ENCODE assay signal across 8 mouse cellular contexts in genomic region chr4:132532496-132532895, GRCm38 (mm10). TPM values are rescaled to one million over a fixed set of nuclear protein-coding genes. Genes with fewer than 3 reads are reported as not detected.
DNase-seq lines count a peak whose midpoint lies in the region; ATAC-seq and TF ChIP-seq lines count a peak whose summit lies in the region.

No protein-coding gene starts in this region.

- no peak for TF ChIP-seq POLR2A in embryonic fibroblast, embryonic 13.5 days (IDR thresholded peaks at IDR 0.05; ENCODE audit: low read depth, low read length)

- peak overlapping the region; percentile 91 for H3K9ac ChIP-seq in hindbrain, embryonic 16.5 days (ENCODE audit: low read depth, low read length)
- H3K9ac ChIP-seq in liver, embryonic 14.5 days (replicated peaks), result peak overlapping the region; percentile 97

- no peaks in the 10 kb centered on the region; the same call in 1 of the 2 replicates for H3K4me1 ChIP-seq in embryonic fibroblast, embryonic 13.5 days (ENCODE audit: control insufficient read depth, insufficient read depth, low read length)
- H3K4me1 ChIP-seq in hindbrain, embryonic 16.5 days (ENCODE audit: control insufficient read depth, insufficient read depth, low read depth, low read length), result peaks cover 26% of the 10 kb centered on the region
- H3K4me1 ChIP-seq in liver, embryonic 14.5 days (replicated peaks; ENCODE audit: control insufficient read depth in 2 of 2, insufficient read depth in 2 of 2, low read length in 1 of 2), result peaks cover 45 to 53% of the 10 kb centered on the region in 2 experiments

- DNase-seq in spleen, postnatal 36 days (ENCODE audit: low spot score in 2 of 2), result peak; percentile 29 to 65
- no peak for DNase-seq in spleen, adult 18-20 months
- no peak for DNase-seq in liver, embryonic 14.5 days (ENCODE audit: low read depth in 3 of 3, low spot score in 3 of 3)
- DNase-seq in natural killer cell, adult 2 months (ENCODE audit: low spot score in 2 of 2), result no peak
- DNase-seq in gastrocnemius, postnatal 36 days, result no peak
- no peak for DNase-seq in thymus, postnatal 4 days

- H3K27me3 ChIP-seq in hindbrain, embryonic 16.5 days (replicated peaks; ENCODE audit: control insufficient read depth, insufficient read depth, low read length), result no peaks in the 10 kb centered on the region
- H3K27me3 ChIP-seq in liver, embryonic 14.5 days (ENCODE audit: control insufficient read depth, insufficient read depth, low read length), result no peaks in the 10 kb centered on the region

- TF ChIP-seq EP300 in liver, embryonic 14.5 days (IDR thresholded peaks at IDR 0.05; ENCODE audit: low read depth), result no peak

- 20% methylated on average over 5 of the region's 5 CpGs for WGBS in hindbrain, embryonic 16.5 days
- under 1% methylated on average over 5 of the region's 5 CpGs for WGBS in liver, embryonic 14.5 days (ENCODE audit: insufficient replicate concordance)

- peaks cover 13% of the 10 kb centered on the region for H3K36me3 ChIP-seq in hindbrain, embryonic 16.5 days (ENCODE audit: control insufficient read depth, insufficient read depth, low read length)
- peaks cover 32% of the 10 kb centered on the region for H3K36me3 ChIP-seq in liver, embryonic 14.5 days (replicated peaks; ENCODE audit: control insufficient read depth, insufficient read depth, low read depth)

- peak overlapping the region; percentile 88 for H3K4me3 ChIP-seq in embryonic fibroblast, embryonic 13.5 days (ENCODE audit: insufficient read depth, low read length)
- H3K4me3 ChIP-seq in hindbrain, embryonic 16.5 days (ENCODE audit: low read length), result peak overlapping the region; percentile 78
- peak overlapping the region; percentile 83 to 98 for H3K4me3 ChIP-seq in liver, embryonic 14.5 days (ENCODE audit: insufficient read depth in 1 of 2, low read depth in 2 of 2, low read length in 2 of 2)

- H3K4me2 ChIP-seq in hindbrain, embryonic 16.5 days (ENCODE audit: low read length), result peak overlapping the region; percentile 72
- H3K4me2 ChIP-seq in liver, embryonic 14.5 days (ENCODE audit: low read depth), result peak overlapping the region; percentile 91

- TF ChIP-seq CTCF in embryonic fibroblast, embryonic 13.5 days (IDR thresholded peaks at IDR 0.05; ENCODE audit: borderline replicate concordance, insufficient read depth, low read length), result no peak
- TF ChIP-seq CTCF in liver, embryonic 14.5 days (IDR thresholded peaks at IDR 0.05; ENCODE audit: low read depth), result no peak

- no peak overlapping the region for H3K27ac ChIP-seq in embryonic fibroblast, embryonic 13.5 days (ENCODE audit: insufficient read depth, low read length)
- peak overlapping the region; percentile 97 for H3K27ac ChIP-seq in hindbrain, embryonic 16.5 days (ENCODE audit: low read depth, low read length)
- peak overlapping the region; percentile 97 for H3K27ac ChIP-seq in liver, embryonic 14.5 days

- H3K9me3 ChIP-seq in hindbrain, embryonic 16.5 days (ENCODE audit: control insufficient read depth, low read length), result no peaks in the 10 kb centered on the region
- no peaks in the 10 kb centered on the region for H3K9me3 ChIP-seq in liver, embryonic 14.5 days (ENCODE audit: control insufficient read depth, low read length)

- intact Hi-C loops in gastrocnemius, postnatal 36 days (cut with DNase I), result no loop called here

- peak; percentile 5; the same call in 1 of the 2 replicates for ATAC-seq in hindbrain, embryonic 16.5 days
- ATAC-seq in liver, embryonic 14.5 days (ENCODE audit: insufficient read depth), result peak; percentile 29

RNA-seq across cellular contexts. Expression of gene Atpif1, which starts 1.0 kb away (rescaled TPM):
- 352 and 397 TPM in 2 replicates for polyA plus RNA-seq in embryonic fibroblast, embryonic 13.5 days (2011; ENCODE audit: insufficient read length, low read depth, missing spikeins)
- 1,157 and 1,329 TPM in 2 replicates for polyA plus RNA-seq in hindbrain, embryonic 16.5 days (2015; fragmentation: Nextera tagmentation; extraction: Ambion mirVana)
- 544 and 902 TPM in 2 replicates for polyA plus RNA-seq in liver, embryonic 14.5 days (2012; rRNA removed)
- 1,811 and 1,820 TPM in 2 replicates for polyA plus RNA-seq in liver, embryonic 14.5 days (2014; fragmentation: Nextera tagmentation; extraction: Ambion mirVana)
- 10 to 100 TPM; 49.5 to 51.2 TPM for total RNA-seq in gastrocnemius, postnatal 36 days (2021)

RNA-seq across cellular contexts. Expression of gene Dnajc8, which starts 2.9 kb away (rescaled TPM):
- 146 and 149 TPM in 2 replicates for polyA plus RNA-seq in embryonic fibroblast, embryonic 13.5 days (2011; ENCODE audit: insufficient read length, low read depth, missing spikeins)
- 130 and 138 TPM in 2 replicates for polyA plus RNA-seq in hindbrain, embryonic 16.5 days (2015; fragmentation: Nextera tagmentation; extraction: Ambion mirVana)
- polyA plus RNA-seq in liver, embryonic 14.5 days (2012; rRNA removed), result 47.6 and 84.2 TPM in 2 replicates
- 109 and 111 TPM in 2 replicates for polyA plus RNA-seq in liver, embryonic 14.5 days (2014; fragmentation: Nextera tagmentation; extraction: Ambion mirVana)
- total RNA-seq in gastrocnemius, postnatal 36 days (2021), result 10 to 100 TPM; 40.0 to 47.4 TPM

RNA-seq across cellular contexts. Expression of gene Sesn2, which starts 22.2 kb away (rescaled TPM):
- 55.1 and 58.4 TPM in 2 replicates for polyA plus RNA-seq in embryonic fibroblast, embryonic 13.5 days (2011; ENCODE audit: insufficient read length, low read depth, missing spikeins)
- polyA plus RNA-seq in hindbrain, embryonic 16.5 days (2015; fragmentation: Nextera tagmentation; extraction: Ambion mirVana), result 13.3 and 14.6 TPM in 2 replicates
- polyA plus RNA-seq in liver, embryonic 14.5 days (2012; rRNA removed), result 3.4 TPM in 2 replicates
- 3.3 and 4.1 TPM in 2 replicates for polyA plus RNA-seq in liver, embryonic 14.5 days (2014; fragmentation: Nextera tagmentation; extraction: Ambion mirVana)
- total RNA-seq in gastrocnemius, postnatal 36 days (2021), result 1 to 10 TPM; 2.1 to 2.7 TPM

RNA-seq across cellular contexts. Expression of gene Ptafr, which starts 31.4 kb away (rescaled TPM):
- not detected in 2 replicates for polyA plus RNA-seq in embryonic fibroblast, embryonic 13.5 days (2011; ENCODE audit: insufficient read length, low read depth, missing spikeins)
- 0.39 and 0.48 TPM in 2 replicates for polyA plus RNA-seq in hindbrain, embryonic 16.5 days (2015; fragmentation: Nextera tagmentation; extraction: Ambion mirVana)
- 0.52 and 0.61 TPM in 2 replicates for polyA plus RNA-seq in liver, embryonic 14.5 days (2012; rRNA removed)
- polyA plus RNA-seq in liver, embryonic 14.5 days (2014; fragmentation: Nextera tagmentation; extraction: Ambion mirVana), result 0.18 and 0.25 TPM in 2 replicates
- total RNA-seq in gastrocnemius, postnatal 36 days (2021), result 1 to 10 TPM in 1 of 2 experiments, under 1 TPM in 1; 0.64 to 1.0 TPM

Comparison
In these comparisons a context has a peak if more than half of its experiments do, and no peak if none do; other contexts are left out.
1. DNase-seq: peak in spleen, postnatal 36 days (2 of 2); none in spleen, adult 18-20 months (0 of 2), liver, embryonic 14.5 days (0 of 3), natural killer cell, adult 2 months (0 of 2), gastrocnemius, postnatal 36 days (0 of 2) and thymus, postnatal 4 days (single experiment).
2. Peak in every context shown above with its lines, with median percentiles within 50 percentile points of each other: H3K4me3 ChIP-seq.